Mouse (Mus musculus) midbrain, embryonic 11.5 days (tissue): Measurements from ENCODE around the gene Vmn2r78. TPM values are rescaled to one million over a fixed set of nuclear protein-coding genes. Genes with fewer than 3 reads are reported as not detected.
"Not testable (repeated sequence)": the region's sequence is repeated elsewhere in the genome, so short reads cannot be mapped to it uniquely, and the experiment has no call there.

Experiments
- ATAC-seq: fragments of 200-750 bp; cut with Nextera tagmentation; 2 replicates; pipeline ENCODE4 v1.8.0; 2017; ENCODE audit warnings: moderate TSS enrichment, moderate library complexity; ENCODE audit not compliant: low FRiP score
- DNase-seq: peaks from one replicate; pipeline ENCODE4 v3.0.0; 2015; ENCODE audit warnings: low spot score; ENCODE audit errors: missing footprints
- H3K27ac ChIP-seq: fragments of 300-500 bp; sonication (generic); 2 replicates; pipeline ENCODE4 v1.5.1; 2014; ENCODE audit warnings: low read depth, low read length
- H3K27me3 ChIP-seq: fragments of 300-500 bp; sonication (generic); 2 replicates; pipeline ENCODE4 v1.6.1; 2014; ENCODE audit warnings: mild to moderate bottlenecking, low read length, moderate library complexity, mixed read lengths; ENCODE audit not compliant: control insufficient read depth, insufficient read depth
- H3K36me3 ChIP-seq: fragments of 300-500 bp; sonication (generic); 2 replicates; pipeline ENCODE4 v1.6.1; 2014; ENCODE audit warnings: mild to moderate bottlenecking, low read length, moderate library complexity, mixed read lengths; ENCODE audit not compliant: control insufficient read depth, insufficient read depth
- H3K4me1 ChIP-seq: fragments of 300-500 bp; sonication (generic); 2 replicates; pipeline ENCODE4 v1.6.1; 2014; ENCODE audit warnings: low read length; ENCODE audit not compliant: control insufficient read depth, insufficient read depth
- H3K4me2 ChIP-seq: fragments of 300-500 bp; sonication (generic); 2 replicates; pipeline ENCODE4 v1.6.1; 2014; ENCODE audit warnings: mild to moderate bottlenecking, moderate library complexity
- H3K4me3 ChIP-seq: fragments of 300-500 bp; sonication (generic); 2 replicates; pipeline ENCODE4 v1.5.1; 2014; ENCODE audit warnings: low read depth, low read length
- H3K9ac ChIP-seq: fragments of 300-500 bp; sonication (generic); 2 replicates; pipeline ENCODE4 v1.6.1; 2014; ENCODE audit warnings: low read length
- H3K9me3 ChIP-seq: fragments of 300-500 bp; sonication (generic); 2 replicates; pipeline ENCODE4 v1.6.1; 2016; ENCODE audit warnings: low read length; ENCODE audit not compliant: control insufficient read depth
- WGBS: fragments of 180-500 bp; shearing (Covaris S2); extraction: QIAGEN DNeasy Blood & Tissue Kit; methylation state at CpG from one replicate; pipeline ENCODE4 v1.1.7; 2014; 5-methylcytosine and 5-hydroxymethylcytosine counted together
- polyA plus RNA-seq: library from polyadenylated mRNA; unstranded; fragments of >200 nt; fragmentation: Nextera tagmentation; extraction: Ambion mirVana; gene quantifications from 2 replicates; pipeline ENCODE4 v1.2.1, GENCODE M21; 2014

The Vmn2r78 gene
- not detected in 2 replicates for polyA plus RNA-seq

DNA sequence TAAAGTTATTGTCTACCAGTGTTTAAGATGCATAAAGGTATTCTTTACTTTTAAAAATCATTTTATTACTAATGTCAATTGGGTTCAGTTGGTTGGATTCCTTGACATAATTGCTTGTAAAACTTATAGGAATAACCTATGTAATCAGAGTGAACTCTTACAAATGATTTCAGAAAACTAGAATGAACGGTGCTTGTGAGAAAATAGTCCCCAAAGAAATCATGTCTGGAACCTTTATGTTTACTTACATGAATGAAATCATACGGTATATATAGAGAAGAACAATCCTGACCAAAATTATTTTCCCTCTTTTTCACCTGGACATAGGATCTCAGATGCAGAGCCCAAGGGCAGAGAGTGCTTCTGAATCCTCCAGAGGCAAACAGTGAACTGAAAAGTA lies at the start of gene Vmn2r78:
TSS of gene Vmn2r78 (plus strand) at position 301 of the 400 bp plus-strand sequence.
- 84% methylated on average over 2 of the region's 2 CpGs for WGBS
- not testable (repeated sequence) for DNase-seq, H3K9me3 ChIP-seq, H3K4me3 ChIP-seq, H3K4me2 ChIP-seq, H3K27ac ChIP-seq, H3K36me3 ChIP-seq, ATAC-seq, H3K9ac ChIP-seq, H3K4me1 ChIP-seq, H3K27me3 ChIP-seq

DNA sequence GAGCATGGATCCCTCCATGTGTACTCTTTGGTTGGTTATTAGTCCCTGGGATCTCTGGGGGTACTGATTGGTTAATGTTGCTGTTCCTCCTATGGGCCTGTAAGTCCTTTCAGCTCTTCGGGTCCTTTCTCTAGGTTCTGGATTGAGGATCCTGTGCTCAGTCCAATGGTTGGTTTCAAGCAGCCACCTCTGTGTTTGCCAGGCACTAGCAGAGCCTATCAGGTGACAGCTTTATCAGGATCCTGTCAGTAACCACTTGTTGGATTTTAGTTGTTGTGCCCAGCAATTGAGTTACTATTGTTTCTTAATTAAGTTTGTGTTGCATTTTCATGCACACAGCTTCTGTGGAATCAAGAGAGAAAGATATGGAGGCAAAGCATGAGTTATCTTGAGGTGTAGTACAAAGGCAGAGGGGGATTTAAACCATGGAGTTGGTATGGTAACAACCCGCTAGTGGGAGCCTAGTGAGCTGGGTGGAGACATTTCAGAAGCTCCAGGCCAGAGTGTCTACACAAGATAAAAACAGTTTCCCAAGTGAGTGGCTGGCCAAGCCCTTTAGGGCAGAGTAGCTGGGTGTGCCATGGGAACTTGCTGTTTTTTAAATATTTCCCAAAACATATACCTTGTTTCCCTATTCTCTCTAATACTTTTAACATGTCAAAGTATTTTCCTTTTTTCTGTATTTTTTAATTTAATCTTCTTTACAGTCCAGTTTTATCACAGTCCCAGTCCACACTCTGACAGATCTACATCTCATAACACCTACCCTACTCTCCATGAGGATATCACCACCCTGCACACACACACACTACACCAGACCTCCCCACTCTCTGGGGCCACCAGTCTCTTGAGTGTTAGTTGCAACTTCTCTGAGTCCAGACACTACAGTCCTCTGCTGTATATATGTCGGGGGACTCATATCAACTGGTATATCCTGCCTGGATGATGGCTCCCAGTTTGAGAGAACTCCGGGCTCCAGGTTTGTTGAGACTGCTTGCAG lies 25.1 kb upstream of the Vmn2r78 start:
- Histone ChIP-seq H3K9me3 (no peaks in the 10 kb centered on the region), H3K36me3 (no peaks in the 10 kb centered on the region), H3K4me3 (no peak overlapping the region), H3K9ac (no peak overlapping the region), H3K27ac (no peak overlapping the region), H3K4me2 (no peak overlapping the region), H3K27me3 (no peaks in the 10 kb centered on the region), H3K4me1 (no peaks in the 10 kb centered on the region)
- DNase-seq (no peak), ATAC-seq (no peak)
- 89% methylated on average over 4 of the region's 4 CpGs for WGBS

DNA sequence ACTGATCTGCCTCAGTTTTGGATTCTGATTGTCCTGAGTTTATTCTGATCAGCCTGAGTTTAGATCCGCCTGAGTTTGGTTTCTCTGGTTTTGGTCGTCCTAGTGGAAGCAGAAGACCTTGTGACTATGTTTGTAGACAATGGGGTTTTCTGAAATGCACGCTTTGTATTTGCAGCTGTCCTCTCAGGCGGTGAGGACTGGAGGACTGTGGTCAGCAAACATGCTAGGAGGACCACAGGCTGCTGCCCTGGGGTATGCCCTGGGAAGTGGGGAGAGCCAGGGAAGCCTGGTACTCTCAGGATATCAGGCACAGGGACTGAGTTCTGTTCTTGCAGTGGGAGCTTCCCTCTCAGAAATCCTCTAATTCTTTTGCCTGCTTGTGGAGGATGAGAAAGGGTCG lies 22.4 kb downstream of the Vmn2r78 start:
- no peaks in the 10 kb centered on the region for H3K27me3 ChIP-seq
- H3K9ac ChIP-seq: no peak overlapping the region
- ATAC-seq: no peak
- DNase-seq: no peak
- 78% methylated on average over 5 of the region's 5 CpGs for WGBS
- H3K36me3 ChIP-seq: no peaks in the 10 kb centered on the region
- H3K27ac ChIP-seq: no peak overlapping the region
- no peak overlapping the region for H3K4me2 ChIP-seq
- H3K9me3 ChIP-seq: no peaks in the 10 kb centered on the region
- H3K4me3 ChIP-seq: no peak overlapping the region
- H3K4me1 ChIP-seq: no peaks in the 10 kb centered on the region

- H3K4me3 ChIP-seq: no peak overlapping the region
- no peaks in the 10 kb centered on the region for H3K27me3 ChIP-seq
- no peaks in the 10 kb centered on the region for H3K4me1 ChIP-seq
- no peaks in the 10 kb centered on the region for H3K9me3 ChIP-seq
- 88% methylated on average over 1 of the region's 1 CpGs for WGBS
- no peak overlapping the region for H3K27ac ChIP-seq
- H3K36me3 ChIP-seq: no peaks in the 10 kb centered on the region
- ATAC-seq (no peak), DNase-seq (peak; percentile 2)
- no peak overlapping the region for H3K9ac ChIP-seq
- H3K4me2 ChIP-seq: no peak overlapping the region
Measured at GRCm38 (mm10) chr7:86994700-86995099, 79.8 kb downstream of the Vmn2r78 start.

DNA sequence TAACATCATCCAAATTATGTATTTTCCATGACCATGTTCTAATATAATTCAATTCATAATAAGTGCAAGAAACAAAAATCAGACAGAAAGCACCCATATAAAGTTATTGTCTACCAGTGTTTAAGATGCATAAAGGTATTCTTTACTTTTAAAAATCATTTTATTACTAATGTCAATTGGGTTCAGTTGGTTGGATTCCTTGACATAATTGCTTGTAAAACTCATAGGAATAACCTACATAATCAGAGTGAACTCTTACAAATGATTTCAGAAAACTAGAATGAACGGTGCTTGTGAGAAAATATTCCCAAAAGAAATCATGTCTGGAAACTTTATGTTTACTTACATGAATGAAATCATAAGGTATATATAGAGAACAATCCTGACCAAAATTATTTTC lies 80.9 kb downstream of the Vmn2r78 start, which contains the start of gene Vmn2r79:
TSS of gene Vmn2r79 (plus strand) at position 301 of the 400 bp plus-strand sequence.
- not testable (repeated sequence) for H3K36me3 ChIP-seq, H3K9ac ChIP-seq, H3K27ac ChIP-seq, H3K4me1 ChIP-seq, H3K27me3 ChIP-seq, H3K4me3 ChIP-seq, H3K9me3 ChIP-seq, ATAC-seq, H3K4me2 ChIP-seq
- WGBS: 80% methylated on average over 1 of the region's 1 CpGs
- peak; percentile 53 for DNase-seq

Other genes with a start within 250 kb of the Vmn2r78 start
- gene Olfr292, start 226.8 kb upstream of the Vmn2r78 start, polyA plus RNA-seq: not detected in 2 replicates
- gene Folh1, start 139.2 kb upstream of the Vmn2r78 start, polyA plus RNA-seq: 0.11 TPM in 1 of 2 replicates, not detected in the other
- gene Vmn2r77, start 120.1 kb upstream of the Vmn2r78 start, polyA plus RNA-seq: not detected in 2 replicates
- gene Vmn2r79, start 81.0 kb downstream of the Vmn2r78 start, polyA plus RNA-seq: not detected in 2 replicates